Mouse (Mus musculus): ENCODE measurements at regions not wholly inside any gene's neighbourhood (a gene's known extent, or its start where the extent isn't known, plus 50 kb on each side); places are given as distances from the start of the nearest gene placed in this dataset.

- TF ChIP-seq CTCF (IDR thresholded peaks at IDR 0.05; ENCODE audit: extremely low read depth, insufficient read depth, low read length) (no peak), POLR2A (IDR thresholded peaks at IDR 0.05; ENCODE audit: extremely low read depth, insufficient read depth, low read length) (no peak)
Measured at GRCm38 (mm10) chr11:30355356-30355755, 87.4 kb upstream of the Sptbn1 start.
